Mouse (Mus musculus) thymus, adult 2 months (tissue): ENCODE results near the gene Fam117a. TPM values are rescaled to one million over a fixed set of nuclear protein-coding genes. Genes with fewer than 3 reads are reported as not detected.
A peak's percentile ranks its signal among the peaks of the same experiment; 100 is the strongest.

Experiments
- DNase-seq: peaks from one replicate; pipeline ENCODE4 v3.0.0; 2021
- H3K27ac ChIP-seq: fragments of 200-500 bp; 2 replicates; pipeline ENCODE4 v1.5.1; 2012; ENCODE audit warnings: low read length, control low read depth; ENCODE audit not compliant: control insufficient read depth, insufficient read depth
- H3K27me3 ChIP-seq: fragments of 200-500 bp; 2 replicates; pipeline ENCODE4 v1.6.1; 2012; ENCODE audit warnings: mild to moderate bottlenecking, low read length, moderate library complexity, mixed read lengths; ENCODE audit not compliant: control insufficient read depth, insufficient read depth
- H3K36me3 ChIP-seq: fragments of 200-500 bp; 2 replicates; pipeline ENCODE4 v1.6.1; 2012; ENCODE audit warnings: mild to moderate bottlenecking, low read length, moderate library complexity; ENCODE audit not compliant: control insufficient read depth, insufficient read depth
- H3K4me1 ChIP-seq: fragments of 200-500 bp; replicated peaks from 2 replicates; pipeline ENCODE4 v1.6.1; 2012; ENCODE audit warnings: low read length; ENCODE audit not compliant: control insufficient read depth, insufficient read depth
- H3K4me3 ChIP-seq: fragments of 200-500 bp; 2 replicates; pipeline ENCODE4 v1.5.1; 2012; ENCODE audit warnings: mild to moderate bottlenecking, low read length, control low read depth, moderate library complexity; ENCODE audit not compliant: control insufficient read depth, insufficient read depth
- CTCF ChIP-seq: fragments of 200-500 bp; IDR thresholded peaks from 2 replicates; pipeline ENCODE4 v1.5.1; 2012; ENCODE audit warnings: mild to moderate bottlenecking, control low read depth, low read length, moderate library complexity, borderline replicate concordance; ENCODE audit not compliant: control insufficient read depth, poor library complexity, insufficient read depth; ENCODE audit errors: extremely low read depth
- POLR2A ChIP-seq: fragments of 200-500 bp; IDR thresholded peaks from 2 replicates; pipeline ENCODE4 v1.6.1; 2012; ENCODE audit warnings: mild to moderate bottlenecking, low read length, control low read depth, moderate library complexity; ENCODE audit not compliant: control insufficient read depth, poor library complexity, insufficient read depth; ENCODE audit errors: extremely low read depth
- WGBS: fragments of 180-500 bp; shearing (Covaris S2); methylation state at CpG from one replicate; pipeline ENCODE4 v1.1.7; 2018; 5-methylcytosine and 5-hydroxymethylcytosine counted together
- polyA plus RNA-seq: library from polyadenylated mRNA; depleted of rRNA; stranded (reverse); fragments of >200 nt; gene quantifications from 2 replicates; pipeline ENCODE4 v1.2.3, GENCODE M21; 2012

Fam117a gene
- polyA plus RNA-seq, 1 experiment = 224 TPM

GRCm38 (mm10) chr11:95378926-95379325, 42.1 kb downstream of the Fam117a start:
- TF ChIP-seq POLR2A = no peak
- TF ChIP-seq CTCF = no peak
- Histone ChIP-seq H3K4me3 (no peak overlapping the region), H3K27ac (no peak overlapping the region), H3K27me3 (no peaks in the 10 kb centered on the region), H3K36me3 (peaks cover 75% of the 10 kb centered on the region), H3K4me1 (no peaks in the 10 kb centered on the region)
- WGBS = 85% methylated on average over 9 of the region's 9 CpGs
- no peak for DNase-seq

GRCm38 (mm10) chr11:95379552-95379951, 42.7 kb downstream of the Fam117a start:
- Histone ChIP-seq H3K27me3 (no peaks in the 10 kb centered on the region), H3K4me1 (peaks cover 2% of the 10 kb centered on the region; the same call in 1 of the 2 replicates), H3K4me3 (no peak overlapping the region), H3K27ac (no peak overlapping the region), H3K36me3 (peaks cover 68% of the 10 kb centered on the region)
- no peak for DNase-seq
- 74% methylated on average over 5 of the region's 5 CpGs for WGBS
- TF ChIP-seq CTCF = no peak
- no peak for TF ChIP-seq POLR2A

- H3K4me1 ChIP-seq = peaks cover 2% of the 10 kb centered on the region; the same call in 1 of the 2 replicates
- peaks cover 57% of the 10 kb centered on the region for H3K36me3 ChIP-seq
- no peaks in the 10 kb centered on the region for H3K27me3 ChIP-seq
- 96% methylated on average over 7 of the region's 7 CpGs for WGBS
- no peak overlapping the region for H3K27ac ChIP-seq
- H3K4me3 ChIP-seq = no peak overlapping the region
- TF ChIP-seq POLR2A (no peak), CTCF (no peak)
- no peak for DNase-seq
Observed at GRCm38 (mm10) chr11:95380711-95381110, 43.9 kb downstream of the Fam117a start.

DNA sequence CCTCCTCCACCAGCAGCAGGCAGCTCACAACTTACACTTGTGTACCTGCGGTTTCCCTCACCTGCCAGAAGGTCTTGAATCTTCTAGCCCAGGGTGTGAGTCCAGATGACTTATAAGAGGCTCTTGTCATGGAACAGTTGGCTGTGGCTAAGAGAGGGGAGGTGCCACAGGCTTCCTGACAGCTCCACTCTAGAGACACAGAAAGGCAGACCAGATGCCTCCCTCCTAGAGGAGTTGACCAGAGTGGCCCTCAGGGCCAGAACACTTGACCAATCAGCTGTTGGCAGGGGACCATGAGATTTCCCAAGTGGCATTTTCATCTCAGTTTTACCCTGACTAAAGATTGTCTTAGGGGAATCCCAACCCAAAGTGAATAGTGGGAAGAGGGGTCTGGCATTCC, 44.3 kb downstream of the Fam117a start:
- Histone ChIP-seq H3K4me3 (no peak overlapping the region), H3K36me3 (peaks cover 52% of the 10 kb centered on the region), H3K27ac (no peak overlapping the region), H3K27me3 (no peaks in the 10 kb centered on the region), H3K4me1 (peaks cover 2% of the 10 kb centered on the region; the same call in 1 of the 2 replicates)
- WGBS = 96% methylated on average over 1 of the region's 1 CpGs
- no peak for DNase-seq
- TF ChIP-seq POLR2A = no peak

- no peak overlapping the region for H3K4me3 ChIP-seq
- 91% methylated on average over 5 of the region's 5 CpGs for WGBS
- H3K27me3 ChIP-seq = no peaks in the 10 kb centered on the region
- TF ChIP-seq POLR2A = no peak
- no peak for TF ChIP-seq CTCF
- H3K36me3 ChIP-seq = peaks cover 40% of the 10 kb centered on the region
- H3K27ac ChIP-seq = no peak overlapping the region
- peaks cover 2% of the 10 kb centered on the region; the same call in 1 of the 2 replicates for H3K4me1 ChIP-seq
- no peak for DNase-seq
Observed at GRCm38 (mm10) chr11:95383331-95383986, 46.6 kb downstream of the Fam117a start.

DNA sequence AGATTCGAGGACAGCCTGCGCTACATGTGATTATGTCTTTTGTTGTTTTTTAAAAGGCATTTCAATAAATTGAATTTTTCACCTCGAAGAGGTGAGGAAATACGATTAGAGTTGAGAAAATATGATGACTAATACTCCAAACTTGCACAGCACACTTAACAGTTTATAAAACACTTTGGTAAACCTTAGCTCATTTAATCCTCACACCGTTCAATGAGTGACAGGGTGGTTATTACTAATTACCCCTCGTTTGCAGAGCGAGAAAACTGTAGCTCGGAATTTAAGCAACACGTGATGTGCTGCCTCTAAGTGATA, 47.1 kb downstream of the Fam117a start:
- Histone ChIP-seq H3K27ac (no peak overlapping the region), H3K4me3 (no peak overlapping the region), H3K36me3 (peaks cover 35% of the 10 kb centered on the region), H3K27me3 (no peaks in the 10 kb centered on the region), H3K4me1 (peaks cover 2% of the 10 kb centered on the region; the same call in 1 of the 2 replicates)
- WGBS = 48% methylated on average over 9 of the region's 9 CpGs
- no peak for DNase-seq
- no peak for TF ChIP-seq POLR2A
- no peak for TF ChIP-seq CTCF

DNA sequence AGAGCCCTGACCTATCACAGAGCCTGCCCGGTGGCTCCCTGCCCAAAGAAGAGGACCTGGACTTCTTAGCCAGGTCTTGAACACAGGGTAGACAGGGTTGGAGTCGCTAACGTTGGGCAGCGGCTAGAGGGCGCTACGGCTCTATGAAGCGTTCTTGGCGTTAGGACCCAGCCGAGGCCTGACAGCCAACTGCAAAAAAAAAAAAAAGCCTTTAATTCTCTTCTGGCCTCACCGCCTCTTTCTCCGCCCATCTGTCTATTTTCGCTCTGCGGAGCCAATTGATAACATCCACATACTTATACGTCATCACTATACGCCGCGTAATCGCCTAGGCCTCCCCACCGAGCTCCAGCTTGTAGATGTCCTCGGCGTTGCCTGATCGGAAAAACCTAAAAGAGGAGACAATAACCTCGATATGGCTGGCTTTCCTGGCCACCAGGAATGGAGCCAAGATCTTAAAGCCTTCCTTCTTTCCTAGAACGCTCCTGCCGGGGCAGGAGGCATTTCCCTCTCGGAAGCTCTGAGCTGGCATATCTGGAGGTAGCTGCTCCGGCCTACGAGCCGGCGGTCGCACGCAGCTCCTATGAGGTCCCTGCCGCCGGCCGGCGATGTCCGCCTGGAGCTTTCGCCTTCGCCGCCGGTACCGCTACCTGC, 47.6 kb downstream of the Fam117a start, which contains the start of gene Slc35b1:
Slc35b1 (plus strand) TSS at position 374 of the 654 bp plus-strand sequence.
- peak; percentile 92 for DNase-seq
- WGBS = under 1% methylated on average over 42 of the region's 42 CpGs

More for the DNA sequence above, 47.6 kb downstream of the Fam117a start, which contains the start of gene Slc35b1:
- TF ChIP-seq CTCF = peak; percentile 94
- 0 out of 2 replicates have a peak, but pooled peaks have one; percentile 29 for TF ChIP-seq POLR2A
- peak within 1 kb of the TSS; percentile 65 for H3K4me3 ChIP-seq
- peaks cover 2% of the 10 kb centered on the region; the same call in 1 of the 2 replicates for H3K4me1 ChIP-seq
- peaks cover 30% of the 10 kb centered on the region for H3K36me3 ChIP-seq
- no peaks in the 10 kb centered on the region for H3K27me3 ChIP-seq
- peak within 1 kb of the TSS; percentile 57; the same call in 1 of the 2 replicates for H3K27ac ChIP-seq
